8 mouse cellular contexts compared by ENCODE assay signal in the genomic region with DNA sequence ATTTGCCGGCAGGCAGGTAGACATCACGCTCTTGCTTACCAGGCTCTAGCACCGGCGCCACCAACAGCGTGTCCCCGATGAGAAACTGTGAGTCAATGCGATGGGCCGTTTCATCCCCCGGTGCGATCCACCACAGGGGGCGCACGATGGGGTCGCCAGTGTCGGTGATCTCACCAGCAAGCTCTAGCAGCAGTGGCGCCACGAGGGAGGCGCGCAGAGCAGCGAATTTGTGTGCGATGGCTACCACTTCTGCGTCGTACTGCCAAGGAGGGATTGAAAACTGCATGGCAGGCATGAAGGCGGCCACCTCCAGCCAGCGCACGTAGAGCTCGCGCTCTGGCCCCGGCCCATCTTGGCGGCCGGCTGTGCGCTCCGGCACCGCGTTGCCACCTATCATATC. TPM values are rescaled to one million over a fixed set of nuclear protein-coding genes. Genes with fewer than 3 reads are reported as not detected.
DNase-seq lines count a peak whose midpoint lies in the region; ATAC-seq and TF ChIP-seq lines count a peak whose summit lies in the region.

No protein-coding gene starts in this region.

- peak; percentile 54; the same call in 1 of the 2 replicates for TF ChIP-seq CTCF in brain, embryonic 14.5 days (IDR thresholded peaks at IDR 0.05; ENCODE audit: borderline replicate concordance, extremely low read depth, insufficient read depth, insufficient read length)

- peak overlapping the region; percentile 56 for H3K4me2 ChIP-seq in kidney, embryonic 15.5 days
- peak overlapping the region; percentile 58 for H3K4me2 ChIP-seq in heart, embryonic 16.5 days (ENCODE audit: low read depth, low read length)
- H3K4me2 ChIP-seq in liver, embryonic 15.5 days, result peak overlapping the region; percentile 40

- ATAC-seq in kidney, embryonic 15.5 days (replicated peaks; ENCODE audit: low FRiP score), result no peak
- ATAC-seq in heart, embryonic 16.5 days (replicated peaks; ENCODE audit: extremely low read depth, insufficient read depth, low FRiP score), result no peak
- no peak for ATAC-seq in liver, embryonic 15.5 days (ENCODE audit: insufficient read depth)

- peaks cover 49% of the 10 kb centered on the region for H3K4me1 ChIP-seq in kidney, embryonic 15.5 days
- peaks cover 24% of the 10 kb centered on the region for H3K4me1 ChIP-seq in heart, embryonic 16.5 days (ENCODE audit: control insufficient read depth, insufficient read depth, low read length)
- peaks cover 36% of the 10 kb centered on the region for H3K4me1 ChIP-seq in liver, embryonic 15.5 days (replicated peaks)

- peaks cover 69% of the 10 kb centered on the region for H3K27me3 ChIP-seq in kidney, embryonic 15.5 days
- peaks cover 60% of the 10 kb centered on the region for H3K27me3 ChIP-seq in heart, embryonic 16.5 days (ENCODE audit: control insufficient read depth, insufficient read depth, low read length)
- peaks cover 83% of the 10 kb centered on the region for H3K27me3 ChIP-seq in liver, embryonic 15.5 days

- no peaks in the 10 kb centered on the region for H3K9me3 ChIP-seq in kidney, embryonic 15.5 days (replicated peaks)
- H3K9me3 ChIP-seq in heart, embryonic 16.5 days (replicated peaks; ENCODE audit: control insufficient read depth, low read length), result no peaks in the 10 kb centered on the region
- H3K9me3 ChIP-seq in liver, embryonic 15.5 days (replicated peaks), result no peaks in the 10 kb centered on the region

- H3K36me3 ChIP-seq in kidney, embryonic 15.5 days, result no peaks in the 10 kb centered on the region; the same call in 1 of the 2 replicates
- no peaks in the 10 kb centered on the region for H3K36me3 ChIP-seq in heart, embryonic 16.5 days (ENCODE audit: control insufficient read depth, insufficient read depth)
- H3K36me3 ChIP-seq in liver, embryonic 15.5 days (replicated peaks), result no peaks in the 10 kb centered on the region

- H3K4me3 ChIP-seq in kidney, embryonic 15.5 days (replicated peaks), result peak overlapping the region; percentile 21
- peak overlapping the region; percentile 34 for H3K4me3 ChIP-seq in heart, embryonic 16.5 days (ENCODE audit: low read length)
- 0 out of 2 replicates have a peak overlapping the region, but pooled peaks have one; percentile 4 for H3K4me3 ChIP-seq in liver, embryonic 15.5 days (replicated peaks)

- no peak for TF ChIP-seq POLR2A in brain, embryonic 14.5 days (IDR thresholded peaks at IDR 0.05; ENCODE audit: borderline replicate concordance, extremely low read depth, insufficient read depth, insufficient read length, poor library complexity, severe bottlenecking)

- H3K27ac ChIP-seq in kidney, embryonic 15.5 days, result no peak overlapping the region
- H3K27ac ChIP-seq in heart, embryonic 16.5 days (ENCODE audit: low read length), result no peak overlapping the region
- no peak overlapping the region for H3K27ac ChIP-seq in liver, embryonic 15.5 days (replicated peaks)

- 6% methylated on average over 34 of the region's 34 CpGs for WGBS in kidney, embryonic 15.5 days
- WGBS in heart, embryonic 16.5 days, result 8% methylated on average over 34 of the region's 34 CpGs
- WGBS in liver, embryonic 15.5 days (ENCODE audit: insufficient replicate concordance), result 2% methylated on average over 34 of the region's 34 CpGs

- DNase-seq in kidney, adult 18-20 months, result no peak
- DNase-seq in brain, embryonic 14.5 days (ENCODE audit: low read depth), result peak; percentile 68
- peak; percentile 63 for DNase-seq in testis, postnatal 10 days (ENCODE audit: low spot score)
- DNase-seq in MN1 (ENCODE audit: low spot score), result no peak
- DNase-seq in right cerebral cortex, postnatal 36 days (ENCODE audit: low spot score in 2 of 2), result no peak

- H3K9ac ChIP-seq in kidney, embryonic 15.5 days, result no peak overlapping the region
- no peak overlapping the region for H3K9ac ChIP-seq in heart, embryonic 16.5 days (ENCODE audit: low read length)
- no peak overlapping the region for H3K9ac ChIP-seq in liver, embryonic 15.5 days

RNA-seq across cellular contexts. Expression of gene AI464131, which starts 5.3 kb away (rescaled TPM):
- 7.4 and 9.0 TPM in 2 replicates for polyA plus RNA-seq in kidney, embryonic 15.5 days (2015; fragmentation: Nextera tagmentation; extraction: Ambion mirVana)
- polyA plus RNA-seq in brain, embryonic 14.5 days (2012; rRNA removed), result 4.0 and 8.3 TPM in 2 replicates
- polyA plus RNA-seq in heart, embryonic 16.5 days (2015; fragmentation: Nextera tagmentation; extraction: Ambion mirVana), result 3.2 and 3.4 TPM in 2 replicates
- 1.3 and 1.5 TPM in 2 replicates for polyA plus RNA-seq in liver, embryonic 15.5 days (2015; fragmentation: Nextera tagmentation; extraction: Ambion mirVana)

RNA-seq across cellular contexts. Expression of gene 1110017D15Rik, which starts 19.6 kb away (rescaled TPM):
- polyA plus RNA-seq in kidney, embryonic 15.5 days (2015; fragmentation: Nextera tagmentation; extraction: Ambion mirVana), result 0.55 TPM in 1 of 2 replicates, not detected in the other
- 8.3 and 10.3 TPM in 2 replicates for polyA plus RNA-seq in brain, embryonic 14.5 days (2012; rRNA removed)
- 1.1 and 1.2 TPM in 2 replicates for polyA plus RNA-seq in heart, embryonic 16.5 days (2015; fragmentation: Nextera tagmentation; extraction: Ambion mirVana)
- not detected in 2 replicates for polyA plus RNA-seq in liver, embryonic 15.5 days (2015; fragmentation: Nextera tagmentation; extraction: Ambion mirVana)

RNA-seq across cellular contexts. Expression of gene Nudt2, which starts 32.6 kb away (rescaled TPM):
- polyA plus RNA-seq in kidney, embryonic 15.5 days (2015; fragmentation: Nextera tagmentation; extraction: Ambion mirVana), result 56.0 and 56.8 TPM in 2 replicates
- 37.8 and 41.5 TPM in 2 replicates for polyA plus RNA-seq in brain, embryonic 14.5 days (2012; rRNA removed)
- polyA plus RNA-seq in heart, embryonic 16.5 days (2015; fragmentation: Nextera tagmentation; extraction: Ambion mirVana), result 41.6 and 41.7 TPM in 2 replicates
- 20.2 and 22.3 TPM in 2 replicates for polyA plus RNA-seq in liver, embryonic 15.5 days (2015; fragmentation: Nextera tagmentation; extraction: Ambion mirVana)

RNA-seq across cellular contexts. Expression of gene Kif24, which starts 32.9 kb away (rescaled TPM):
- polyA plus RNA-seq in kidney, embryonic 15.5 days (2015; fragmentation: Nextera tagmentation; extraction: Ambion mirVana), result 7.9 and 8.7 TPM in 2 replicates
- polyA plus RNA-seq in brain, embryonic 14.5 days (2012; rRNA removed), result 4.2 TPM in 2 replicates
- polyA plus RNA-seq in heart, embryonic 16.5 days (2015; fragmentation: Nextera tagmentation; extraction: Ambion mirVana), result 3.4 and 4.8 TPM in 2 replicates
- 5.3 and 5.5 TPM in 2 replicates for polyA plus RNA-seq in liver, embryonic 15.5 days (2015; fragmentation: Nextera tagmentation; extraction: Ambion mirVana)

Comparison
In these comparisons a context has a peak if more than half of its experiments do, and no peak if none do; other contexts are left out.
1. DNase-seq: peak in brain, embryonic 14.5 days (single experiment) and testis, postnatal 10 days (single experiment); none in kidney, adult 18-20 months (single experiment), MN1 (single experiment) and right cerebral cortex, postnatal 36 days (0 of 2).
2. Peak in every context shown above with its lines, with median percentiles within 50 percentile points of each other: H3K4me2 ChIP-seq and H3K4me3 ChIP-seq.